Mouse (Mus musculus) hindbrain, embryonic 15.5 days (tissue): ENCODE data around the gene Ppp1r2. TPM values are rescaled to one million over a fixed set of nuclear protein-coding genes. Genes with fewer than 3 reads are reported as not detected.

ENCODE experiments used
- ATAC-seq: fragments of 200-750 bp; cut with Nextera tagmentation; 2 replicates; pipeline ENCODE4 v1.8.0; 2017; ENCODE audit warnings: low read depth, moderate number of reproducible peaks, moderate TSS enrichment; ENCODE audit not compliant: low FRiP score
- H3K27ac ChIP-seq: fragments of 300-500 bp; sonication (generic); replicated peaks from 2 replicates; pipeline ENCODE4 v1.5.1; 2015; ENCODE audit warnings: mild to moderate bottlenecking, inconsistent platforms
- H3K27me3 ChIP-seq: fragments of 300-500 bp; sonication (generic); 2 replicates; pipeline ENCODE4 v1.6.1; 2015; ENCODE audit warnings: control low read depth, inconsistent platforms
- H3K36me3 ChIP-seq: fragments of 300-500 bp; sonication (generic); 2 replicates; pipeline ENCODE4 v1.6.1; 2015; ENCODE audit warnings: control low read depth, inconsistent platforms
- H3K4me1 ChIP-seq: fragments of 300-500 bp; sonication (generic); replicated peaks from 2 replicates; pipeline ENCODE4 v1.6.1; 2015; ENCODE audit warnings: control low read depth, inconsistent platforms
- H3K4me2 ChIP-seq: fragments of 300-500 bp; sonication (generic); 2 replicates; pipeline ENCODE4 v1.6.1; 2015; ENCODE audit warnings: moderate library complexity, mild to moderate bottlenecking, inconsistent platforms
- H3K4me3 ChIP-seq: fragments of 300-500 bp; sonication (generic); 2 replicates; pipeline ENCODE4 v1.5.1; 2015; ENCODE audit warnings: mild to moderate bottlenecking, inconsistent platforms
- H3K9ac ChIP-seq: fragments of 300-500 bp; sonication (generic); 2 replicates; pipeline ENCODE4 v1.6.1; 2015; ENCODE audit warnings: inconsistent platforms
- H3K9me3 ChIP-seq: fragments of 300-500 bp; sonication (generic); 2 replicates; pipeline ENCODE4 v1.6.1; 2016; ENCODE audit warnings: control low read depth, inconsistent platforms
- WGBS: fragments of 180-500 bp; shearing (Covaris S2); methylation state at CpG from one replicate; pipeline ENCODE4 v1.1.7; 2015; 5-methylcytosine and 5-hydroxymethylcytosine counted together
- polyA plus RNA-seq: library from polyadenylated mRNA; unstranded; fragments of >200 nt; fragmentation: Nextera tagmentation; extraction: Ambion mirVana; gene quantifications from 2 replicates; pipeline ENCODE4 v1.2.1, GENCODE M21; 2015

Ppp1r2 gene
- polyA plus RNA-seq, 1 experiment from 2014 or later: 94.0 TPM

DNA sequence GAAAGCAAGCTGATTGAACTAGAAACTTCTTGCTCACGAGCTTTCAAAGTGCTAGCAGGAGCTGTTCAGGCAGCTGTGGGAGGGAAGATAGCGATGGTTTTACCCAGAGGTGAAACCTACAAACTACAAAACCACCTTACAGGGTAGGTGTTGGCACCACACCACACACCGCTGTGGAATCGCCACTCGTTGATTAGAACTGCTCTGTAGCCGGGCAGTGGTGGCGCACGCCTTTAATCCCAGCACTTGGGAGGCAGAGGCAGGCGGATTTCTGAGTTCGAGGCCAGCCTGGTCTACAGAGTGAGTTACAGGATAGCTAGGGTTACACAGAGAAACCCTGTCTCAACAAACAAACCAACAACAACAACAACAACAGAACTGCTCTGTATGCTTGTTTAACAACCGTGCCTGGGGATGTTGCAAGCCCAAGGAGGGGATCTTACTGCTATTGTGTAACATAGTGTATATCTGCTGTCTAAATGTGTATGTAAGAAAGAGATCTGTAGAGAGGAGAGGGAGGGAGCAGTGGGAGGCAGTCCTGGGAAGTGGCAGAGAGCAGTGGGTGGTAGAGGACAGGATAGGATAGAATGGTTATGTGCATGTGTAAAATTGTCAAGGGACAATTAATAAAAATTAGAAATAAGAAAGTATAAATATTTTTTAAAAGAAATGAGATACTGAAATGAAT lies 11.9 kb upstream of the Ppp1r2 start:
- Histone ChIP-seq H3K4me1 (0 out of 2 replicates have a peak, but pooled peaks cover 4% of the 10 kb centered on the region), H3K9me3 (no peaks in the 10 kb centered on the region), H3K36me3 (no peaks in the 10 kb centered on the region), H3K4me2 (no peak overlapping the region), H3K27me3 (no peaks in the 10 kb centered on the region), H3K27ac (no peak overlapping the region), H3K4me3 (no peak overlapping the region), H3K9ac (no peak overlapping the region)
- ATAC-seq: no peak
- 90% methylated on average over 11 of the region's 11 CpGs for WGBS

DNA sequence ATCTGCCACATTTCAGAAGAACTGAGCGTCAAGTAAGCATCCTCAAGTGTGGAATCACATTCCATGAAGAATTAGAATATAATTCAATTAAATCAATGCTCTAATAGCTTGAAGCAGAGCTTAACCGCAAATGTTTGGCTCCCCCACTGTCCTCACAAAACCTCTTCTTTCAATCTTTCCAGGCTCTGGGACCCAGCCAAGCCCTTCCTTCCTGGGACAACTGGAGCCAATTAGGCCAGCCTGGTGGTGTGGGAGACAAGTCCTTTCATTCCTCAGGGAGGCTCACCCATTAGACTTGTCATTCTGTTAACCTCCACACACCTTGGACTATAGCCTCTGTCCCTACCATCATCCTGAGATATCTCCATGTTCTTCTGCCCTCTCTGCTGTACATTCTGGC lies 6.9 kb upstream of the Ppp1r2 start:
- no peak overlapping the region for H3K4me2 ChIP-seq
- 74% methylated on average over 2 of the region's 2 CpGs for WGBS
- no peaks in the 10 kb centered on the region for H3K9me3 ChIP-seq
- no peak for ATAC-seq
- H3K27me3 ChIP-seq: no peaks in the 10 kb centered on the region
- no peaks in the 10 kb centered on the region for H3K4me1 ChIP-seq
- H3K4me3 ChIP-seq: no peak overlapping the region
- no peaks in the 10 kb centered on the region for H3K36me3 ChIP-seq
- no peak overlapping the region for H3K27ac ChIP-seq
- H3K9ac ChIP-seq: no peak overlapping the region

DNA sequence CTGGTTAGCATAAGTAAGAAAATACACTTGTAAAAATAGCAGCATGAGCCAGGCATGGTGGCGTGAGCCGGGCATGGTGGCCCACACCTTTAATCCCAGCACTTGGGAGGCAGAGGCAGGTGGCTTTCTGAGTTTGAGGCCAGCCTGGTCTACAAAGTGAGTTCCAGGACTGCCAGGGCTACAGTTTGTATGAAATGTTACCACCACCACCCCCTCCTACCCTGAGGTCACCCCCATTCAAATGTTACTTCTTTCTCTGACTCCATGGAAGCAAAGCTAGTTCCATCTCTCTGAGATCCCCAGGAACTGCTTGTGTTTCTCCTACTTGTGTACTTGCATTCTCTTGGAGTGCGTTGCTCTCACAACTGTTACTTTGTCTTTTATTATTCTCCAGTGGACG lies 5.1 kb upstream of the Ppp1r2 start:
- no peak overlapping the region for H3K9ac ChIP-seq
- H3K36me3 ChIP-seq: no peaks in the 10 kb centered on the region
- no peaks in the 10 kb centered on the region for H3K27me3 ChIP-seq
- 92% methylated on average over 4 of the region's 4 CpGs for WGBS
- no peak overlapping the region for H3K4me2 ChIP-seq
- H3K27ac ChIP-seq: no peak overlapping the region
- H3K9me3 ChIP-seq: no peaks in the 10 kb centered on the region
- H3K4me1 ChIP-seq: no peaks in the 10 kb centered on the region; the same call in 1 of the 2 replicates
- H3K4me3 ChIP-seq: no peak overlapping the region
- ATAC-seq: no peak

DNA sequence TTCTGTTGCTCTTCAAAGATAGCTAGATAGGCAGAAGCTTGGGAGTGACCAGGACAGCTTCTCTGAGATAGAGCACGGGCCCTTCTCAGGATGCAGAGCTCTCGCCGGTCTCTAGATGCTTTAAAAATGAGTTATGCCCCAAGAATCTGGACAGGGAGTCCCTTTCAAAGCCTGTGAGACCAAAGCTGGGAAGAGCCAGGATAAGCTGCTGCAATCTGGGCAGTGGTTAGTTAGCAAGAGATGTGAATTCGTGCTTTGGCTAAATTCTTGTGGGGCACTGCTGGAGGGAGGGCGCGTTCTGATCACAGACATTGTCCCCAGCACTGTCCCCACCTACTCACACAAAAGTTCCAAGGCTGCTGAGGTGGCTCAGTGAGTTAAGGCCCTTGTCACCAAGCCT lies 3.5 kb upstream of the Ppp1r2 start:
- 75% methylated on average over 6 of the region's 6 CpGs for WGBS
- ATAC-seq: no peak

DNA sequence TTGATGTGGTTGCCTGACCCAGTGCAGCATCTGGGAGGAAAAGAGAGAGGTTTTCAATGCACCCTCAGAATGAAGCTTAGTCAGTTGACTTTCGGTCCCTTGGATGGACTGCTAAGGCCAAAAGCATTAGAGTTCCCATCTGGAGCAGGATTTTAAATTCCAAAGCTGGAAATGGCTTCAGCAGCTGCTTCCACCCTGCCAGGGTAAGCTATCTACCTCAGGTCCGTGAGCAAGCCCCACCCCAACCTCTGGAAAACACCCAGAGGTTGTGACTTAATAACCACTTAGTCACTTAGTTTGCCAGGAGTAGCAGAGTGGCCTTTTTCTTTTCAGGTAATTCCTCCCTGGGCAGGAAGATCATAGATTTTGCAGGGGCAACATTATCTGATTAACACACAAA lies 3.0 kb upstream of the Ppp1r2 start:
- Histone ChIP-seq H3K27me3 (no peaks in the 10 kb centered on the region), H3K36me3 (no peaks in the 10 kb centered on the region), H3K27ac (no peak overlapping the region), H3K9ac (no peak overlapping the region), H3K9me3 (no peaks in the 10 kb centered on the region), H3K4me1 (peaks cover 10% of the 10 kb centered on the region), H3K4me3 (no peak overlapping the region), H3K4me2 (no peak overlapping the region)
- 66% methylated on average over 2 of the region's 2 CpGs for WGBS
- ATAC-seq: no peak

More for the DNA sequence above, 3.5 kb upstream of the Ppp1r2 start:
- H3K4me1 ChIP-seq: peaks cover 5% of the 10 kb centered on the region
- H3K36me3 ChIP-seq: no peaks in the 10 kb centered on the region
- H3K27ac ChIP-seq: no peak overlapping the region
- no peak overlapping the region for H3K4me3 ChIP-seq
- no peak overlapping the region for H3K4me2 ChIP-seq
- no peak overlapping the region for H3K9ac ChIP-seq
- no peaks in the 10 kb centered on the region for H3K27me3 ChIP-seq
- H3K9me3 ChIP-seq: no peaks in the 10 kb centered on the region

DNA sequence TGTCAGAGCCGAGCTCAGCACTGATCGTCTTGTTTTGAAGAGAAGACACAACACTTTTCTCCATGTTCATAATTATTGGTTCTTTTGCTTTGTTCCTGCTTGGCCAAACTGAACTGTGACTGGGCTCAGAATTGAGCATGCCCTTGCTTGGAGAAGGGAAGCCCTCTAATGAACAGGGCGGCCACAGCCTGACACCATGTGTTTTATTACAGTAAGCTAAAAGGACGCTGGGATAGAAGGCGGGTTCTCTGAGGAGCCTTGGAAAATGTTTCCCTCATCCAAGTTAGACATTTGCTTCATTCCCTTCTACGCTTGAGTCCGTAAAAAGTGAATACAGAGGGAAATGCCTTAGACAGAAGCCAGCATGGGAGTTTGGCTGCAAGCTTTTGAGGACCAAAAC lies 1.9 kb upstream of the Ppp1r2 start:
- no peaks in the 10 kb centered on the region for H3K9me3 ChIP-seq
- H3K4me1 ChIP-seq: peaks cover 21% of the 10 kb centered on the region
- ATAC-seq: no peak
- H3K27ac ChIP-seq: 0 out of 2 replicates have a peak overlapping the region, but pooled peaks have one; percentile 39
- H3K4me2 ChIP-seq: no peak overlapping the region
- no peaks in the 10 kb centered on the region for H3K27me3 ChIP-seq
- WGBS: 82% methylated on average over 7 of the region's 7 CpGs
- H3K4me3 ChIP-seq: no peak overlapping the region
- no peaks in the 10 kb centered on the region for H3K36me3 ChIP-seq
- H3K9ac ChIP-seq: no peak overlapping the region

DNA sequence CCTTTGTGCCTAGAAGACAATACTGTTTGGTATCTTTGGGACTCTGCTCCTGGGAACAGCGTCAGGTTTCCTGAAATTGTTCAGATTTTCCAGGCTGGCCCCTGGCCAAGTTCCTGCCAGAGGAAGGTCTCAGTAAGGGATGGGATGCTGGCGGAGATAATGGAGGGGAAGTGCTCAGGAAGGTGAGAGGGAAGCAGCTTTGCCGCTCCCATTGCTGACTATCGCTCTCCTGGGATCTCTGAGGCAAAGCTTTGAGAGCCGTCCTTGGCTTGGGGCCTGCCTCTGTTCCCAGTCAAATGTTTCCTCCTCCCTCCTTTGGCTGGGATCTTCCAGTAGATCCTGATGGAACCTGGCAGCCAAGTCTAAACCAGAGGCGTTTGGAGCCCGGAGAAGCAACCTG lies 1.5 kb upstream of the Ppp1r2 start:
- no peak overlapping the region for H3K4me2 ChIP-seq
- 57% methylated on average over 7 of the region's 7 CpGs for WGBS
- H3K9me3 ChIP-seq: no peaks in the 10 kb centered on the region
- no peak overlapping the region for H3K4me3 ChIP-seq
- no peak for ATAC-seq
- H3K4me1 ChIP-seq: peaks cover 23% of the 10 kb centered on the region
- H3K36me3 ChIP-seq: no peaks in the 10 kb centered on the region
- H3K27ac ChIP-seq: no peak overlapping the region
- no peaks in the 10 kb centered on the region for H3K27me3 ChIP-seq
- H3K9ac ChIP-seq: no peak overlapping the region

DNA sequence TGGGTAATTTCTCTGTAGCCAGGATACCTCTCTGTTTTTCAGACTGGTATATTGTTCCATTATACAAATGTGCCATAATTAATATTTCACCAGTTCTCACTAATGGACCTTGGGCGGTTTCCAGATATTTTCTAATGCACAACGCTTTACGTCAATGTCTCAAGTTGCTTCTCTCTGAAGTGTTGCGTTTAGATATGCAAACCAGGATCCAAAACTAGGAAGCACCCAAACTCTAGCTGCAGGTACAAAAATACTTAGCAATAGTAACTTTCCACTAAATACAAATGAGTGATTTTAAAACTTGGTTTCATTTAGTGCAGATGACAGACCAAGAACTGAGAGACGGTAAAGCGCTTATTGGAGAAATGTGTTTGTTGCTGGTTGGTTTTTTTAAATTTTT lies 993 bp downstream of the Ppp1r2 start:
- Histone ChIP-seq H3K36me3 (no peaks in the 10 kb centered on the region), H3K9me3 (no peaks in the 10 kb centered on the region), H3K9ac (peak overlapping the region; percentile 97), H3K4me3 (peak overlapping the region; percentile 98), H3K27me3 (no peaks in the 10 kb centered on the region), H3K4me2 (peak overlapping the region; percentile 65), H3K27ac (peak overlapping the region; percentile 86), H3K4me1 (peaks cover 35% of the 10 kb centered on the region)
- WGBS: 5% methylated on average over 6 of the region's 6 CpGs
- no peak for ATAC-seq

DNA sequence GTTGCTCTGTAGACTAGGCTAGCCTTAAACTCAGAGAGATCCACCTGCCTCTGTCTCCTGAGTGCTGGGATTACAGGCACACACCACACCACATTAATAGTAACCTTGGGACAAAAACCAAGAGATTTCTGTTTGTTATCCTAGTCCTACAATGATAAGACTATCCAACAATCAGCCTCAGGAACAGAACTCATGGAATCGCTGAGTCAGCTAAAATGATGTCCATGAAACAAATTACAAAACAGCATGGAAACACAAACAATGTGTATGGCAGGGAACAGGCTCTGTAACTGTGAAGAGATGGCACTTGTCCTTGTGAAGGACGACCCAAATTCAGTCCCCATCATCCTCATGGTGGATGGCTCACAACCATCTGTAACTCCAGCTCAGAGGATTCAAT lies 8.4 kb downstream of the Ppp1r2 start:
- H3K36me3 ChIP-seq: peaks cover 3% of the 10 kb centered on the region; the same call in 1 of the 2 replicates
- peaks cover 13% of the 10 kb centered on the region; the same call in 1 of the 2 replicates for H3K4me1 ChIP-seq
- WGBS: 95% methylated on average over 2 of the region's 2 CpGs
- H3K9ac ChIP-seq: no peak overlapping the region
- no peak overlapping the region for H3K4me2 ChIP-seq
- no peak for ATAC-seq
- no peak overlapping the region for H3K27ac ChIP-seq
- H3K9me3 ChIP-seq: no peaks in the 10 kb centered on the region
- no peak overlapping the region for H3K4me3 ChIP-seq
- no peaks in the 10 kb centered on the region for H3K27me3 ChIP-seq

DNA sequence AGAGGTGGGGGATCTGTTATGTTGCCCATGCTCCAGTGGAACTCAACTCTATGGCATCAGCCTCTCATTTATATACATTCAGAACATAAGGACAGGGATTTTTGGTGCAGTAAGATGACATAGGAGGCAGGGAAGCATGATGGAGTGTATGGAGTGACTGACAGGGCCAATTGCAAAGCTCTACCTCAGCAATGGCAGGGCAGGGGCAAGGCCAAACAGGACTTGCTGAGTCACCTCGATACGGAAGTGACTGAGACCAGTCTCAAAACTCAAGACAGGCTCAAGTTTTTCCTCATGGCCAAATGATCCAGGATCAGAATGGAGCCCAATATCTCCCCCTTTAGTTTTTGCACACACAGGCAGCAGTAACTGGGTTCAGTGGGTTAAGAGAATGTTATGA lies 18.9 kb downstream of the Ppp1r2 start:
- WGBS: 94% methylated on average over 2 of the region's 2 CpGs
- no peak for ATAC-seq
- no peak overlapping the region for H3K9ac ChIP-seq

DNA sequence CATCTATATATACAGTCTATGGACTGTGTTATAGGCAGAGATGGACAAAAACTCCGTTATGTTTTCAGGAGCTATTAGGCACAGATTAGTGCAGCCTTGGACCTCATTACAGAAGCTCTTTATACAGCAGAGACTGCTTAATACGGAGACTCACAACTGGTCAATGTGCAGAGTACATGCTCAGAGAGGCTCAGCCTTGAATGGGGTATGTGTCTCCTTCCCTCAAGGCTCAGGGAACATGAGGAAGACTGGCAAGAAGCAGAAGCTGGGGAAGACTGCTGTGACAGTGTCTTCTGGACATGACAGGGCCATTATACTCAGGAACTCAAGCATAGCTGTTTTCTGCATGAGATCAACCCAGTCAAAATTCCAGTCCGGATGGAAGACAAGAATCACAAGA lies 19.4 kb downstream of the Ppp1r2 start:
- no peak for ATAC-seq
- Histone ChIP-seq H3K9ac (no peak overlapping the region), H3K9me3 (no peaks in the 10 kb centered on the region), H3K36me3 (peaks cover 42% of the 10 kb centered on the region), H3K4me1 (no peaks in the 10 kb centered on the region), H3K4me3 (no peak overlapping the region), H3K27me3 (no peaks in the 10 kb centered on the region), H3K27ac (no peak overlapping the region), H3K4me2 (no peak overlapping the region)
- whole genome bisulfite sequencing: 68% methylated on average over 3 of the region's 3 CpGs

More for the DNA sequence above, 18.9 kb downstream of the Ppp1r2 start:
- Histone ChIP-seq H3K4me3 (no peak overlapping the region), H3K4me1 (no peaks in the 10 kb centered on the region), H3K27me3 (no peaks in the 10 kb centered on the region), H3K4me2 (no peak overlapping the region), H3K27ac (no peak overlapping the region), H3K36me3 (peaks cover 46% of the 10 kb centered on the region), H3K9me3 (no peaks in the 10 kb centered on the region)

DNA sequence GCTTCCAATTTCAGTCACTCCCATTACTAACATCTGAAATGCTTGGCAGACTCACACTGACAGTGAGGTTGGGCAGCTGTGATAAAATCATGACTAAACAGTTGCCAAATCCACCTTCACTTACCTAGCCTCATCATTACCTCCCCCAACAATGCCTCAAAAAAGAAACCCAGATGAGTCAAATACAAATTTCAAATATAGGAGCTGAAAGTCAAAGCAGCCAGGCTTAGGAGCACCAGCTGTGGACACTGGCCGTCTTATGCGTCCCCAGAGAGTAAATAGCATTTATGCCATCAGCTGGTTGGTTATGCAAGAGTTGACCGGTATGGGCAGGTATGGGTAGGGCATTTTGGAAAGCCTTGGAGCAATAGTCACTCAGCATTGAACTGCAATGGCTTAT lies 25.7 kb downstream of the Ppp1r2 start:
- ATAC-seq: no peak
- H3K4me3 ChIP-seq: no peak overlapping the region
- no peak overlapping the region for H3K27ac ChIP-seq
- no peak overlapping the region for H3K4me2 ChIP-seq
- H3K27me3 ChIP-seq: no peaks in the 10 kb centered on the region
- no peaks in the 10 kb centered on the region for H3K9me3 ChIP-seq
- no peak overlapping the region for H3K9ac ChIP-seq
- 78% methylated on average over 3 of the region's 3 CpGs for WGBS
- H3K36me3 ChIP-seq: 0 out of 2 replicates have a peak, but pooled peaks cover 8% of the 10 kb centered on the region
- no peaks in the 10 kb centered on the region for H3K4me1 ChIP-seq

DNA sequence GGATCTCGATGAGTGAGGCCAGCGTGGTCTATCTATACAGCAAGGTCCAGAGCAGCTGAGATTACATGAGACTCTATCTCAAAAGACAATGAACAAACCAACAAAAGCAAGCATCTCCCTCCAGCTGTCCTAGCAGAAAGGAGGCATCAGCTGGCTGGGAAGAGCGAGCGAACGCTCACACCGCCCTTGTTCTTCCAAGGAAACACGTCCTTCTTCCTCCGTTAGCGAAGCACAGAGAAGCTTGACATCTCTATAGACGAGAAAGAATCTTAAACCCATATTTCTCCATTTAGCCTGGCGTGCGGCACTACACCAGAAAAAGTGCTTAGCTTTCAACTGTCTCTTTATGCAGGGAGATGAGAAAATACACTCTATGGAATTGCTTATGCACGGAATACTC lies 26.4 kb downstream of the Ppp1r2 start:
- Histone ChIP-seq H3K36me3 (0 out of 2 replicates have a peak, but pooled peaks cover 8% of the 10 kb centered on the region), H3K9me3 (no peaks in the 10 kb centered on the region), H3K27me3 (no peaks in the 10 kb centered on the region), H3K4me3 (no peak overlapping the region), H3K4me1 (no peaks in the 10 kb centered on the region), H3K27ac (no peak overlapping the region), H3K4me2 (no peak overlapping the region), H3K9ac (no peak overlapping the region)
- no peak for ATAC-seq
- WGBS: 71% methylated on average over 13 of the region's 13 CpGs
